Mouse (Mus musculus): ENCODE measurements around the gene Slfn3. TPM values are rescaled to one million over a fixed set of nuclear protein-coding genes. Genes with fewer than 3 reads are reported as not detected.

Slfn3 gene
- total RNA-seq, 2 experiments from 2014 or later, result 3.3 to 3.9 TPM

Other genes with a start within 250 kb of the Slfn3 start
- 10 to 100 TPM; 46.0 to 46.6 TPM for gene Slfn5, start 240.0 kb upstream of the Slfn3 start, total RNA-seq (2021)
- gene Slfn9, start 199.5 kb upstream of the Slfn3 start, total RNA-seq (2021), result 10 to 100 TPM in 1 of 2 experiments, 1 to 10 TPM in 1; 8.0 to 12.0 TPM
- under 1 TPM; 0.66 to 0.91 TPM for gene Slfn8, start 170.5 kb upstream of the Slfn3 start, total RNA-seq (2021)
- gene Slfn2, start 126.2 kb upstream of the Slfn3 start, total RNA-seq (2021), result 1 to 10 TPM; 6.6 to 8.3 TPM
- 1 to 10 TPM in 1 of 2 experiments, under 1 TPM in 1; 0.97 to 1.7 TPM for gene Slfn1, start 74.5 kb upstream of the Slfn3 start, total RNA-seq (2021)
- under 1 TPM; 0.24 to 0.36 TPM for gene Slfn4, start 16.1 kb upstream of the Slfn3 start, total RNA-seq (2021)
- 1 to 10 TPM in 1 of 2 experiments, under 1 TPM in 1; 0.60 to 2.0 TPM for gene Slfn14, start 95.4 kb downstream of the Slfn3 start, total RNA-seq (2021)
- 10 to 100 TPM; 78.1 to 96.0 TPM for gene Ap2b1, start 107.7 kb downstream of the Slfn3 start, total RNA-seq (2021)
- gene Pex12, start 111.3 kb downstream of the Slfn3 start, total RNA-seq (2021), result 10 to 100 TPM in 1 of 2 experiments, 1 to 10 TPM in 1; 8.4 to 13.1 TPM
- gene Rasl10b, start 217.8 kb downstream of the Slfn3 start, total RNA-seq (2021), result 1 to 10 TPM; 8.5 to 9.1 TPM
- not detected for gene Gas2l2, start 238.1 kb downstream of the Slfn3 start, total RNA-seq (2021)
- gene 1700020L24Rik, start 246.3 kb downstream of the Slfn3 start, total RNA-seq (2021), result 1 to 10 TPM in 1 of 2 experiments, under 1 TPM in 1; 0.30 to 1.4 TPM

All from adrenal gland, postnatal 10 days (tissue).